Mouse (Mus musculus): ENCODE measurements at regions not wholly inside any gene's neighbourhood (a gene's known extent, or its start where the extent isn't known, plus 50 kb on each side); places are given as distances from the start of the nearest gene placed in this dataset.

DNA sequence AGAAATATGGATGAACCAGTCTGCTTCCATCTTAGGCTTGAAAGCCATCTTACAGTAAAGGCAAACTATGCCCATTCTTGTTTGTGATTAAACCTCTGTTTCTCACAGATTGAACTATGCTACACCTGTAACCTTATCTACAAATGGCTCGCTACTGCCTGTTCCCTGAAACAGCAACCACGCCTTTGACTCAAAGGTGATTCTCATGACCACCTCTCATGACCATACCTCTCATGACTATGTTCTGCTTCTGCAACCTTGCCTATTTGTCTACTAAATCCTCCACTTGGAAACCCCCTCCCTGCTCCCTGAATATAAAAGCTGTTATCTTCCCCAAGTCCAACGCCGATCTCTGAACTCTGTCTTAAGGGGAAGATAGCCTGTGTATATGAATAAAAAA, 296.7 kb upstream of the Adgrl2 start:
- no peak for ATAC-seq (ENCODE audit: extremely low read depth, insufficient number of reproducible peaks, low FRiP score, poor library complexity, severe bottlenecking)
- H3K9me3 ChIP-seq (replicated peaks): peaks cover 20% of the 10 kb centered on the region
- DNase-seq (ENCODE audit: low spot score): no peak

DNA sequence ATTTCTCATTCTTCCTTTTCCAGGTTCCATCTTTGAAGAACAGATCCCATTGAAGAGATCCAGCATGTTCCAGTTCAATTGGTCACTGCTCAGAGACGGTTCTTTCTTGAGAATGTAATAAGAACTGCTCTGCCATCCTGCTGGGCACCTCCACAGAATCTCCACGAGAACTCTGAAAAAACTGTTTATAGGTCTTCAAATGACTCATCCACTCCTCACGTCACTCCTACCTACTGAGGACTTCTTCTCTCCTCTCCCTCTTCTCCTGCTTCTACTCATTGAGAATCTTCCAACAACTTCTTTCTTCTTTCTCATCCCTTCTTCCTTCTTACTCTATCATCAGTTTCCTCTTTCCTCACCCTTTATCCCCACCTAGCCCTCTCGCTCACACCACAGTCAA, 294.6 kb upstream of the Adgrl2 start:
- no peaks in the 10 kb centered on the region for H3K4me1 ChIP-seq (ENCODE audit: insufficient read depth, low read depth, low read length)
- no peak for ATAC-seq (ENCODE audit: extremely low read depth, insufficient number of reproducible peaks, low FRiP score, poor library complexity, severe bottlenecking)

More for the DNA sequence above, 296.7 kb upstream of the Adgrl2 start:
- H3K4me1 ChIP-seq (ENCODE audit: insufficient read depth, low read depth, low read length): no peaks in the 10 kb centered on the region
- no peaks in the 10 kb centered on the region for H3K27me3 ChIP-seq (ENCODE audit: insufficient read depth, low read length)
- H3K36me3 ChIP-seq (replicated peaks): no peaks in the 10 kb centered on the region
- no peak overlapping the region for H3K4me3 ChIP-seq (ENCODE audit: low read depth, low read length)
- TF ChIP-seq TAL1 (conservative IDR thresholded peaks at IDR 0.05; ENCODE audit: low read depth, low read length) (no peak), GATA1 (IDR thresholded peaks at IDR 0.05; ENCODE audit: borderline replicate concordance, low read length) (no peak), POLR2AphosphoS5 (IDR thresholded peaks at IDR 0.05; ENCODE audit: insufficient replicate concordance, low read depth, low read length) (no peak), GATA2 (IDR thresholded peaks at IDR 0.05; ENCODE audit: borderline replicate concordance, low read depth, low read length) (no peak), CTCF (IDR thresholded peaks at IDR 0.05; ENCODE audit: low read depth, low read length) (no peak)

DNA sequence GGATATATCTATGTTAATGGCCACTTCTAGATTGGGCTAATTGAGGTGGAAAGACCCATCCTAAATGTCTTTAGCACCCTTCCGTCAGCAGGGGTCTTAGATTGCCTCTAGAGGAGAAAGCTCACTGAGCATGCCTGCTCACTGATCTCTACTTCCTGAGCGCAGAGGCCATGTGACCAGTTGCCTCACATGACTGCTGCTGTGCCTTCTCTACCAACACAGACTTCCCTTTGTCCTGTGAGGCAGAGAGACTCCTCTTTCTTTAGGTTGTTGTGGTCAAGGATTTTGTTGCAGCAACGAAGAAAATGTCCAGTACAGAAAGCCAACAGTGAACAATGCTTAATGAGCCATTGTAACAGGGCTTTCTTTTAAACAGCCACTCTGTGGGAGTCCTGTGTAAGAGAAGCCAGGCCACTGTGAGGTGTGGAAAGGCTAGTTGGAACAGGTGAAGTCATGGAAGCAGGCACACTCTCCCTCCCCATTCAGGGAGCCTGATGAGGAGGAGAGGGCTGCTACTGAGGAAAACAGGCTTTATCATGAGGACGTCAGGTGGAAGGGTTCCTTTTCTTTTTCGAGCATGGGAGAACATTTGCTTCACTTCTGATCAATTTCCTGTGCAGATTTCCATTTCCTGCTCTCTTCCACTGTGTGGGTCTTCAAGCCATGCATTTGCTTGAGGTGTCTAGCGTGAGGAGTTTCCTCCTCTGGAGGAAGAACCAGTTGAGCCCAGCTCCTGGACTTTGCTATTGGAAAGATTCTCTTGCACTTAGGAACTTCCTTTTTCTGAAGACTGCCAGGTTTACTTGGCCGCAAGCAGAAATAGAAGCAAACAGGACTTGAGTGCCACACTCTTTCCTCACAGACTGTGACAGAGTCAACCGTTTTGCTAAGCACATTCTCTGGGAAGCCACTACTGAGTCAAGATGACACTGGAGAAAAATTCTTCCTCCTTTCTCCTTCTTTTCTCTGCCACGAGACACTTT, 290.7 kb upstream of the Adgrl2 start:
- ATAC-seq (ENCODE audit: extremely low read depth, insufficient number of reproducible peaks, low FRiP score, poor library complexity, severe bottlenecking) (no peak), DNase-seq (ENCODE audit: low spot score) (no peak)
- TF ChIP-seq GATA1 (IDR thresholded peaks at IDR 0.05; ENCODE audit: borderline replicate concordance, low read length) (no peak), GATA2 (IDR thresholded peaks at IDR 0.05; ENCODE audit: borderline replicate concordance, low read depth, low read length) (no peak), CTCF (IDR thresholded peaks at IDR 0.05; ENCODE audit: low read depth, low read length) (no peak), POLR2AphosphoS5 (IDR thresholded peaks at IDR 0.05; ENCODE audit: insufficient replicate concordance, low read depth, low read length) (no peak), TAL1 (conservative IDR thresholded peaks at IDR 0.05; ENCODE audit: low read depth, low read length) (no peak)
- no peaks in the 10 kb centered on the region for H3K27me3 ChIP-seq (ENCODE audit: insufficient read depth, low read length)
- H3K4me3 ChIP-seq (ENCODE audit: low read depth, low read length): no peak overlapping the region
- no peaks in the 10 kb centered on the region for H3K36me3 ChIP-seq (replicated peaks)
- H3K4me1 ChIP-seq (ENCODE audit: insufficient read depth, low read depth, low read length): no peaks in the 10 kb centered on the region
- peaks cover 27% of the 10 kb centered on the region for H3K9me3 ChIP-seq (replicated peaks)

More for the DNA sequence above, 294.6 kb upstream of the Adgrl2 start:
- no peak for TF ChIP-seq TAL1 (conservative IDR thresholded peaks at IDR 0.05; ENCODE audit: low read depth, low read length)
- no peak for TF ChIP-seq GATA1 (IDR thresholded peaks at IDR 0.05; ENCODE audit: borderline replicate concordance, low read length)
- no peak for TF ChIP-seq GATA2 (IDR thresholded peaks at IDR 0.05; ENCODE audit: borderline replicate concordance, low read depth, low read length)
- TF ChIP-seq POLR2AphosphoS5 (IDR thresholded peaks at IDR 0.05; ENCODE audit: insufficient replicate concordance, low read depth, low read length): no peak
- no peak for TF ChIP-seq CTCF (IDR thresholded peaks at IDR 0.05; ENCODE audit: low read depth, low read length)
- H3K4me3 ChIP-seq (ENCODE audit: low read depth, low read length): no peak overlapping the region
- no peaks in the 10 kb centered on the region for H3K36me3 ChIP-seq (replicated peaks)
- H3K27me3 ChIP-seq (ENCODE audit: insufficient read depth, low read length): no peaks in the 10 kb centered on the region
- DNase-seq (ENCODE audit: low spot score): no peak
- peaks cover 25% of the 10 kb centered on the region for H3K9me3 ChIP-seq (replicated peaks)

DNA sequence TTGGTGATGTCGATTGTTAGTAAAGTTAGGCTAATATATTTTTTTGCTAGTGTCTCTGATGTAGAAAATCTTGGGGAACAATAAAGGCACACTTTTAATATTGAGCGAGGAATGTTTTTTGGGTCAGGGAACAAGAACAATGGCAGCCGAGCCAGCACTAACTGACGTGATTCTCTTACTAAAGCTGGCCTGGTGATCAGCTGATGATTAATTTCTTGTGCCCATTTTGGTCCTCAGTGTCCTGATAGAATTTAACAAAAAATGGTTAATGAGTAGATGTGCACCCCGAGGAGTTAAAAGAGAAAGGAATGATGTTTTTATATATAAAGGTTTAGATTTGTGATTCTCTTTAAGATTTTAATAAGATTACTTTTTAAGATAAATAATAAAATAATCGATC, 289.0 kb upstream of the Adgrl2 start:
- H3K4me3 ChIP-seq (ENCODE audit: low read depth, low read length): no peak overlapping the region
- DNase-seq (ENCODE audit: low spot score) (no peak), ATAC-seq (ENCODE audit: extremely low read depth, insufficient number of reproducible peaks, low FRiP score, poor library complexity, severe bottlenecking) (no peak)
- H3K27me3 ChIP-seq (ENCODE audit: insufficient read depth, low read length): no peaks in the 10 kb centered on the region
- peaks cover 33% of the 10 kb centered on the region for H3K9me3 ChIP-seq (replicated peaks)
- no peak for TF ChIP-seq GATA2 (IDR thresholded peaks at IDR 0.05; ENCODE audit: borderline replicate concordance, low read depth, low read length)
- no peaks in the 10 kb centered on the region for H3K4me1 ChIP-seq (ENCODE audit: insufficient read depth, low read depth, low read length)
- H3K36me3 ChIP-seq (replicated peaks): no peaks in the 10 kb centered on the region

DNA sequence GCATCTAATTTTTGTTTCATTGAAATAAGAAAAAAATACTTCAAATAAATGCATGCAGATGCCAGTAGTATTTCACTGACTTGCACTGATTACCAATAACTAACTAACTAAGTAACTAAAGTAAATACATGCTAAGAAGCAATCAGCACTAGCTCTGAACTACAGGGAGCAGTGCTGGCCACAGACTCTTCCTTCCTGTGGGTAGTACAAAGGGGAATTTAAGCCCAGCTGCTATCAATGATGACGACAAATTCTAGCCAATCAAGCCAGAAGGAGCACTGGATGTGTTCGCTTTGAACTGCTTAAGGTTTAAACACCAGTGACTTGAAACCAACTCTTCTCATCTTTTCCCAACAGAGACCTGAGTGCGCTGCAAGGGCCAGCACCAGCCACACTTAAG, 287.5 kb upstream of the Adgrl2 start:
- Histone ChIP-seq H3K9me3 (replicated peaks) (peaks cover 25% of the 10 kb centered on the region), H3K36me3 (replicated peaks) (no peaks in the 10 kb centered on the region), H3K27me3 (ENCODE audit: insufficient read depth, low read length) (no peaks in the 10 kb centered on the region), H3K4me1 (ENCODE audit: insufficient read depth, low read depth, low read length) (no peaks in the 10 kb centered on the region), H3K4me3 (ENCODE audit: low read depth, low read length) (no peak overlapping the region)
- DNase-seq (ENCODE audit: low spot score) (no peak), ATAC-seq (ENCODE audit: extremely low read depth, insufficient number of reproducible peaks, low FRiP score, poor library complexity, severe bottlenecking) (no peak)
- TF ChIP-seq POLR2AphosphoS5 (IDR thresholded peaks at IDR 0.05; ENCODE audit: insufficient replicate concordance, low read depth, low read length): no peak
- no peak for TF ChIP-seq TAL1 (conservative IDR thresholded peaks at IDR 0.05; ENCODE audit: low read depth, low read length)
- TF ChIP-seq CTCF (IDR thresholded peaks at IDR 0.05; ENCODE audit: low read depth, low read length): no peak
- TF ChIP-seq GATA1 (IDR thresholded peaks at IDR 0.05; ENCODE audit: borderline replicate concordance, low read length): no peak
- no peak for TF ChIP-seq GATA2 (IDR thresholded peaks at IDR 0.05; ENCODE audit: borderline replicate concordance, low read depth, low read length)

DNA sequence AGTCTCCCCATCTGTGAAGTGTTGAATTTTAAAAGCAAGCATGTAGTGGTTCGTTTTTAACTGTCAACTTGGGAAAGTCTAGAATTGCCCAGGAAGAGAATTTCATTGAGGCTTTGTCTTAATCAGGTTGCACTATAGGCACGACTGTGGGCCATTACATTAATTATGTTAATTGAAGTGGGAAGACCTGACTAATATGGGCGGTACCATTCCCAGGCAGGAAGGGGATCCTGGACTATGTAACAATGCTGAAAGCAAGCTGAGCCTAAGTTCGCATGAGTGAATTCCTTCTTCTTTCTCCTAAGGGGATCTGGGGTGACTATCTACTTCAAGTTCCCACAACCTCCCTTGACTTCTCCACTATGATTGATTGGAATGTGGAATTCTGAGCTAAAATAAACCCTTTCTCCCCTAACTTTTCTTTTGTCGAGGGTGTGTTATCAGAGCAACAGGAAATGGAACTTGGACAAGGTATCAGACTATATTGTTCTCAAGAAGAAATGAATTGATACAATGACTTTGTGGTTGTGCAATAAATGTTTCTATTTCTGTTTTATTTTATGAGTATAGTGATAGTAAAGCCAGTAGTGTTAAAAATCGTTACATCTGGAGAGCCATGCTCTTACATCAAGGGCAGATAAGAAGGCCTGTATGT, 285.2 kb upstream of the Adgrl2 start:
- no peak overlapping the region for H3K4me3 ChIP-seq (ENCODE audit: low read depth, low read length)
- peaks cover 20% of the 10 kb centered on the region; the same call in 1 of the 2 replicates for H3K9me3 ChIP-seq (replicated peaks)
- TF ChIP-seq GATA2 (IDR thresholded peaks at IDR 0.05; ENCODE audit: borderline replicate concordance, low read depth, low read length) (no peak), CTCF (IDR thresholded peaks at IDR 0.05; ENCODE audit: low read depth, low read length) (no peak), GATA1 (IDR thresholded peaks at IDR 0.05; ENCODE audit: borderline replicate concordance, low read length) (no peak), POLR2AphosphoS5 (IDR thresholded peaks at IDR 0.05; ENCODE audit: insufficient replicate concordance, low read depth, low read length) (no peak), TAL1 (conservative IDR thresholded peaks at IDR 0.05; ENCODE audit: low read depth, low read length) (no peak)
- no peaks in the 10 kb centered on the region for H3K36me3 ChIP-seq (replicated peaks)
- H3K27me3 ChIP-seq (ENCODE audit: insufficient read depth, low read length): no peaks in the 10 kb centered on the region
- DNase-seq (ENCODE audit: low spot score) (no peak), ATAC-seq (ENCODE audit: extremely low read depth, insufficient number of reproducible peaks, low FRiP score, poor library complexity, severe bottlenecking) (no peak)
- H3K4me1 ChIP-seq (ENCODE audit: insufficient read depth, low read depth, low read length): no peaks in the 10 kb centered on the region
